Mouse (Mus musculus): ENCODE results near the gene Zw10. TPM values are rescaled to one million over a fixed set of nuclear protein-coding genes. Genes with fewer than 3 reads are reported as not detected.

The Zw10 gene
- 31.8 TPM for polyA plus RNA-seq (2014; fragmentation: Illumina TruSeq; extraction: RNeasy Lipid Tissue Mini Kit (QIAGEN cat#74804); ENCODE audit: low read depth, low replicate concordance)

DNA sequence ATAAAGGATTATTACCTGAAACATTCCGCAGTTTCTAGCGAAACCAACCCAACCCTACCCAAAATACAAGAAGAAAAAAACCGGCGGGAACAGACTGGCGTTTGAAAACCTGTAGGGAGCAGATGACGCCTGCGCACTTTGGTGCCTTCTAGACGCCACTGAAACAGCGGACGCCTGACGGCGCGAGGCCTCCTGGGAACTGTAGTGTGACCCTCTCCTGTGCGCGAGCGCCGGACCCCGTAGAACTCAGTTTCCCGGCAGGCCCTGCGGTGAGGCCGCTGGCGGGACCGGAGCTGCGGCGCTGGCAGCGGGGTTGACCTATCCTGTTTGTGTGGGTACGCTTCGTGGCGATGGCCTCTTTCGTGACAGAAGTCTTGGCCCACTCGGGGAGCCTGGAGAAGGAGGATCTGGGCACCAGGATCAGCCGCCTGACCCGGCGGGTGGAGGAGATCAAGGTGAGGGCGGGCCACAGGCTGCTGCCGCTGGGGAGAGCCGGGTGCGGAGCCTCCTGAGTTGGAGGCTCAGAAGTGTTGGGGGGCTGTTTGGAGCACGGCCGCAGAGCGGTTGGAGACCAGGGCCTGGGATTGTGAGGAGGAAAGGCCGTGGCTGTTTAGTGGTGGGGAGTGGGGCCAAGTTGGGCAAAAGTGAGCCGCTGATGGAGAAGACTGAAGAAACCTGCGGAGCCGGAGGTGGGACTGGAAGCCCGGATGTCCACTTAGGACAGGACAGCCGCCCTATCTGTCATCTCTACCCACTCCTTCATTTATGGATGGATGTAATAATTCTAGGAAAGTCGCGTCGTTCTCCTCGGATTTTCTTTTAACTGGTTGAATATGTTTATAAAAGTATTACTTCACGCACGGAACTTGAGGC lies at the start of gene Zw10:
Zw10 (plus strand) TSS at position 281 of the 873 bp plus-strand sequence.

DNA sequence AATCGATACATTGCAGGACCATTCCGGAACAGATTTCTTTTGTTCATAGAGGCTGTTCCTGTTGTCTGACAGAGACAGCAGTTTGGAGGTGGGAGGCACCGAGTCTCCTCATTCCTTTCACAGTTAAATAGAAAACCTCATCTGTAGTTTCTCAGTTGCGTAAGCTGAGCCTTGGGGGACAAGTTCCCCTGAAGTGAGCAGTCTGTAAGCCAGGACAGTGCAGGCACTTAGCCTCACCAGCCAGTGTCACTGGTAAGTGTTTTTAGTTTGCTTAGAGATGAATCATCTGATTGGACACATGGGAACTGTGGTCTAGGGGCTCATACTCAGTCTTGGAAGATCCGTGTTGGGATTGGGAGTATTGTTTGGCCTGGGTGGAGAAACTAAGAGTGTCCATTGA lies 25.7 kb downstream of the Zw10 start, which contains the start of gene Tmprss5:
Tmprss5 (plus strand) TSS at position 154 of the 400 bp plus-strand sequence.

Other genes starting within 250 kb of the Zw10 start
- gene Zbtb16, start 219.4 kb upstream of the Zw10 start, polyA plus RNA-seq (2014; fragmentation: Illumina TruSeq; extraction: RNeasy Lipid Tissue Mini Kit (QIAGEN cat#74804); ENCODE audit: low read depth, low replicate concordance), result 2.4 TPM
- gene Htr3a, start 144.5 kb upstream of the Zw10 start, polyA plus RNA-seq (2014; fragmentation: Illumina TruSeq; extraction: RNeasy Lipid Tissue Mini Kit (QIAGEN cat#74804); ENCODE audit: low read depth, low replicate concordance), result 4.1 TPM
- 0.82 TPM for gene Htr3b, start 90.6 kb upstream of the Zw10 start, polyA plus RNA-seq (2014; fragmentation: Illumina TruSeq; extraction: RNeasy Lipid Tissue Mini Kit (QIAGEN cat#74804); ENCODE audit: low read depth, low replicate concordance)
- gene Usp28, start 70.2 kb upstream of the Zw10 start, polyA plus RNA-seq (2014; fragmentation: Illumina TruSeq; extraction: RNeasy Lipid Tissue Mini Kit (QIAGEN cat#74804); ENCODE audit: low read depth, low replicate concordance), result 23.4 TPM
- not detected for gene Tmprss5, start 25.6 kb downstream of the Zw10 start, polyA plus RNA-seq (2014; fragmentation: Illumina TruSeq; extraction: RNeasy Lipid Tissue Mini Kit (QIAGEN cat#74804); ENCODE audit: low read depth, low replicate concordance)
- gene Gm4894, start 194.9 kb downstream of the Zw10 start, polyA plus RNA-seq (2014; fragmentation: Illumina TruSeq; extraction: RNeasy Lipid Tissue Mini Kit (QIAGEN cat#74804); ENCODE audit: low read depth, low replicate concordance), result not detected

Data from sigmoid colon, adult 10 weeks (tissue).